Mouse (Mus musculus): ENCODE measurements around the gene Rad9a.

GRCm38 (mm10) chr19:4181892-4182291 is 19.6 kb downstream of the Rad9a start:
- TF ChIP-seq POLR2A (IDR thresholded peaks at IDR 0.05; ENCODE audit: borderline replicate concordance, low read depth, low read length) = no peak
- TF ChIP-seq CTCF (IDR thresholded peaks at IDR 0.05; ENCODE audit: low read depth, low read length) = no peak

All from bone marrow macrophage, adult 2 months (primary cell).